Mouse (Mus musculus): ENCODE measurements around the gene Dcaf8. TPM values are rescaled to one million over a fixed set of nuclear protein-coding genes. Genes with fewer than 3 reads are reported as not detected.

Dcaf8 gene
- polyA plus RNA-seq, 1 experiment from 2014 or later, result 176 TPM

- 59% methylated on average over 5 of the region's 5 CpGs for WGBS
- H3K27ac ChIP-seq, result no peak overlapping the region; the same call in 1 of the 2 replicates
- no peak overlapping the region for H3K9ac ChIP-seq
Measured at GRCm38 (mm10) chr1:172212776-172213175, 64.9 kb downstream of the Dcaf8 start.

GRCm38 (mm10) chr1:172213771-172214170 lies 65.9 kb downstream of the Dcaf8 start:
- Histone ChIP-seq H3K4me1 (peaks cover 23% of the 10 kb centered on the region), H3K4me2 (replicated peaks) (no peak overlapping the region), H3K27ac (no peak overlapping the region), H3K9ac (no peak overlapping the region), H3K36me3 (peaks cover 11% of the 10 kb centered on the region; the same call in 1 of the 2 replicates), H3K4me3 (no peak overlapping the region), H3K9me3 (no peaks in the 10 kb centered on the region), H3K27me3 (no peaks in the 10 kb centered on the region)
- no peak for ATAC-seq (ENCODE audit: low FRiP score, low read depth)
- WGBS, result 77% methylated on average over 4 of the region's 4 CpGs

More at GRCm38 (mm10) chr1:172212776-172213175, 64.9 kb downstream of the Dcaf8 start:
- H3K4me3 ChIP-seq, result no peak overlapping the region
- H3K9me3 ChIP-seq, result no peaks in the 10 kb centered on the region
- no peak for ATAC-seq (ENCODE audit: low FRiP score, low read depth)
- H3K4me1 ChIP-seq, result peaks cover 14% of the 10 kb centered on the region
- H3K4me2 ChIP-seq (replicated peaks), result no peak overlapping the region
- peaks cover 11% of the 10 kb centered on the region; the same call in 1 of the 2 replicates for H3K36me3 ChIP-seq
- no peaks in the 10 kb centered on the region for H3K27me3 ChIP-seq

- no peaks in the 10 kb centered on the region for H3K27me3 ChIP-seq
- no peak overlapping the region for H3K4me3 ChIP-seq
- H3K4me1 ChIP-seq, result peaks cover 33% of the 10 kb centered on the region
- no peaks in the 10 kb centered on the region for H3K9me3 ChIP-seq
- H3K4me2 ChIP-seq (replicated peaks), result no peak overlapping the region
- WGBS, result 76% methylated on average over 3 of the region's 3 CpGs
- no peak overlapping the region for H3K9ac ChIP-seq
- no peak overlapping the region for H3K27ac ChIP-seq
- no peak for ATAC-seq (ENCODE audit: low FRiP score, low read depth)
- 0 out of 2 replicates have a peak, but pooled peaks cover 3% of the 10 kb centered on the region for H3K36me3 ChIP-seq
Measured at GRCm38 (mm10) chr1:172214748-172215147, 66.9 kb downstream of the Dcaf8 start.

- H3K4me3 ChIP-seq, result peak overlapping the region; percentile 13
Measured at GRCm38 (mm10) chr1:172217148-172217547, 69.3 kb downstream of the Dcaf8 start.

GRCm38 (mm10) chr1:172218164-172218910 lies 70.5 kb downstream of the Dcaf8 start:
- Histone ChIP-seq H3K27me3 (no peaks in the 10 kb centered on the region), H3K9ac (no peak overlapping the region), H3K9me3 (no peaks in the 10 kb centered on the region), H3K27ac (peak overlapping the region; percentile 44; the same call in 1 of the 2 replicates), H3K36me3 (no peaks in the 10 kb centered on the region), H3K4me2 (replicated peaks) (no peak overlapping the region), H3K4me3 (no peak overlapping the region), H3K4me1 (peaks cover 60% of the 10 kb centered on the region)
- 65% methylated on average over 15 of the region's 15 CpGs for WGBS
- no peak for ATAC-seq (ENCODE audit: low FRiP score, low read depth)

More at GRCm38 (mm10) chr1:172217148-172217547, 69.3 kb downstream of the Dcaf8 start:
- Histone ChIP-seq H3K27me3 (no peaks in the 10 kb centered on the region), H3K27ac (peak overlapping the region; percentile 84), H3K36me3 (no peaks in the 10 kb centered on the region), H3K9ac (no peak overlapping the region), H3K9me3 (no peaks in the 10 kb centered on the region), H3K4me1 (peaks cover 57% of the 10 kb centered on the region), H3K4me2 (replicated peaks) (peak overlapping the region; percentile 53)
- ATAC-seq (ENCODE audit: low FRiP score, low read depth), result peak; percentile 3; the same call in 1 of the 2 replicates
- WGBS, result 0% methylated on average over 5 of the region's 5 CpGs

- H3K9ac ChIP-seq, result peak within 1 kb of the TSS; percentile 19; the same call in 1 of the 2 replicates
- no peaks in the 10 kb centered on the region for H3K27me3 ChIP-seq
- peak within 1 kb of the TSS; percentile 28; the same call in 1 of the 2 replicates for H3K4me2 ChIP-seq (replicated peaks)
- ATAC-seq (ENCODE audit: low FRiP score, low read depth), result 0 out of 2 replicates have a peak, but pooled peaks have one; percentile 6
- no peak within 1 kb of the TSS for H3K4me3 ChIP-seq
- 81% methylated on average over 19 of the region's 19 CpGs for WGBS
- peak within 1 kb of the TSS; percentile 98 for H3K27ac ChIP-seq
- H3K36me3 ChIP-seq, result no peaks in the 10 kb centered on the region
- H3K4me1 ChIP-seq, result peaks cover 60% of the 10 kb centered on the region
- no peaks in the 10 kb centered on the region for H3K9me3 ChIP-seq
Measured at GRCm38 (mm10) chr1:172219451-172220406, 71.8 kb downstream of the Dcaf8 start, which contains the start of gene Casq1. TSS of gene Casq1 (minus strand) at chr1:172219868.

- H3K9ac ChIP-seq, result no peak overlapping the region; the same call in 1 of the 2 replicates
- peak overlapping the region; percentile 98 for H3K27ac ChIP-seq
- 26% methylated on average over 10 of the region's 10 CpGs for WGBS
- H3K4me1 ChIP-seq, result peaks cover 60% of the 10 kb centered on the region
- no peaks in the 10 kb centered on the region for H3K27me3 ChIP-seq
- no peaks in the 10 kb centered on the region for H3K36me3 ChIP-seq
- H3K4me3 ChIP-seq, result no peak overlapping the region
- H3K9me3 ChIP-seq, result no peaks in the 10 kb centered on the region
- ATAC-seq (ENCODE audit: low FRiP score, low read depth), result peak; percentile 30; the same call in 1 of the 2 replicates
- peak overlapping the region; percentile 28; the same call in 1 of the 2 replicates for H3K4me2 ChIP-seq (replicated peaks)
Measured at GRCm38 (mm10) chr1:172220414-172220813, 72.5 kb downstream of the Dcaf8 start.

GRCm38 (mm10) chr1:172221297-172222063 lies 73.6 kb downstream of the Dcaf8 start:
- Histone ChIP-seq H3K27me3 (no peaks in the 10 kb centered on the region), H3K4me2 (replicated peaks) (peak overlapping the region; percentile 38), H3K4me1 (peaks cover 60% of the 10 kb centered on the region), H3K9me3 (no peaks in the 10 kb centered on the region), H3K36me3 (no peaks in the 10 kb centered on the region), H3K4me3 (no peak overlapping the region), H3K9ac (peak overlapping the region; percentile 54), H3K27ac (peak overlapping the region; percentile 98)
- 25% methylated on average over 11 of the region's 11 CpGs for WGBS
- peak; percentile 74 for ATAC-seq (ENCODE audit: low FRiP score, low read depth)

- no peaks in the 10 kb centered on the region for H3K27me3 ChIP-seq
- H3K4me3 ChIP-seq, result no peak overlapping the region
- H3K4me2 ChIP-seq (replicated peaks), result no peak overlapping the region
- H3K9ac ChIP-seq, result no peak overlapping the region
- H3K36me3 ChIP-seq, result no peaks in the 10 kb centered on the region
- H3K4me1 ChIP-seq, result no peaks in the 10 kb centered on the region
- ATAC-seq (ENCODE audit: low FRiP score, low read depth), result no peak
- no peaks in the 10 kb centered on the region for H3K9me3 ChIP-seq
- H3K27ac ChIP-seq, result no peak overlapping the region
- 83% methylated on average over 2 of the region's 2 CpGs for WGBS
Measured at GRCm38 (mm10) chr1:172228209-172228608, 80.3 kb downstream of the Dcaf8 start.

- Histone ChIP-seq H3K36me3 (no peaks in the 10 kb centered on the region), H3K9ac (no peak overlapping the region), H3K4me2 (replicated peaks) (no peak overlapping the region), H3K9me3 (no peaks in the 10 kb centered on the region), H3K27ac (no peak overlapping the region), H3K4me3 (no peak overlapping the region), H3K4me1 (no peaks in the 10 kb centered on the region), H3K27me3 (no peaks in the 10 kb centered on the region)
- 79% methylated on average over 1 of the region's 1 CpGs for WGBS
- ATAC-seq (ENCODE audit: low FRiP score, low read depth), result no peak
Measured at GRCm38 (mm10) chr1:172229215-172229614, 81.3 kb downstream of the Dcaf8 start.
